Mouse (Mus musculus): ENCODE results near the gene Cnksr3. TPM values are rescaled to one million over a fixed set of nuclear protein-coding genes. Genes with fewer than 3 reads are reported as not detected.

Cnksr3 gene
- 1.4 and 2.1 TPM in 2 replicates for polyA plus RNA-seq (2015; fragmentation: Nextera tagmentation; extraction: Ambion mirVana)

DNA sequence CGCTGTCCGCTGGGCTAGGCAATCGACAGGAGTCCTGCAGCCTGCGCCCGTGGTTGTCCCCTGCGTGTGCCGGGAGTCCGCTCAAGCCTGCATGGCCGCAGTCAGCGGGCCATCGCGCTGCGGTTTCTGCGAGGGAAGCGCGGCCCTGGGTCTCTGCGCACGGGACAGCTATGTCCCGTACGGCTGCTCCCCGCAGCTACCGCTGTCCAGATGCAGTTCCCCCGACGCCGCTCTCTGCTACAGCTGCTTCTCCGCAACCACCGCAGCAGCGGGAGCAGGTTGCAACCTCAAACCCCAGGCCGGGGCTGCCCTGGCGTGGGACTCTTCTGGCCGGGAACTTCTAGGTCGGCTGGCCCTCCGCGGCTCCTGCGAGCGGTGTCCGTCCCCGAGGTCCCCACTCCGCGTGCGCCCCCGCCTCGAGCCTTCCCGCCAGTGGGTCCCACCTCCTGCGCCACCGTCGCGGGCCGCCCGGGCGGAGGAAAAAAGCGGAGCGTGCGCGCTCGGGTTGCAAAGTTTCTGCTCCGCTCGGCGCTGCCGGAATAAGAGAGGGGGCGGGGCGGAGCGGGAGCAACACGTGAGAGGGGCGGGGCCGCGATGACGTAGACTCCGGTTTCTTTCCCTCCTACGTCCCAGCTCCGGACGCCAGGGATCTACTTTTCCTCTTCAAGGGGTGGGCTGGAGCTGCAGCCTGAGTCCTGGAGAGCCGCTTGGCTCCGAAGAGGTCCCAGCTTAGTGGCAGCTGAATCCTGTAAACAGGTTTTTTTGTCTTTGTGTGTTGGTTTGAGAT lies at the start of gene Cnksr3:
TSS of gene Cnksr3 (minus strand) at position 542 of the 787 bp plus-strand sequence.
- Histone ChIP-seq H3K4me2 (ENCODE audit: low read length) (peak within 1 kb of the TSS; percentile 97), H3K4me3 (ENCODE audit: low read depth, low read length) (peak within 1 kb of the TSS; percentile 68), H3K9ac (ENCODE audit: low read depth, low read length) (peak within 1 kb of the TSS; percentile 67), H3K27ac (ENCODE audit: low read length) (peak within 1 kb of the TSS; percentile 56; the same call in 1 of the 2 replicates), H3K27me3 (ENCODE audit: control insufficient read depth, insufficient read depth, low read depth, low read length) (peaks cover 3% of the 10 kb centered on the region), H3K36me3 (ENCODE audit: control insufficient read depth, insufficient read depth, low read length) (no peaks in the 10 kb centered on the region), H3K4me1 (ENCODE audit: control insufficient read depth, insufficient read depth, low read length) (peaks cover 9% of the 10 kb centered on the region; the same call in 1 of the 2 replicates), H3K9me3 (replicated peaks; ENCODE audit: control insufficient read depth, low read length, poor library complexity, severe bottlenecking) (no peaks in the 10 kb centered on the region)
- WGBS = under 1% methylated on average over 69 of the region's 74 CpGs
- peak; percentile 93 for ATAC-seq

GRCm38 (mm10) chr10:7260166-7261108 lies 48.4 kb upstream of the Cnksr3 start:
- H3K4me1 ChIP-seq (ENCODE audit: control insufficient read depth, insufficient read depth, low read length) = peaks cover 2% of the 10 kb centered on the region; the same call in 1 of the 2 replicates
- H3K27ac ChIP-seq (ENCODE audit: low read length) = no peak overlapping the region
- WGBS = 65% methylated on average over 10 of the region's 10 CpGs
- H3K9me3 ChIP-seq (replicated peaks; ENCODE audit: control insufficient read depth, low read length, poor library complexity, severe bottlenecking) = 0 out of 2 replicates have a peak, but pooled peaks cover 2% of the 10 kb centered on the region
- no peak overlapping the region for H3K9ac ChIP-seq (ENCODE audit: low read depth, low read length)
- H3K4me3 ChIP-seq (ENCODE audit: low read depth, low read length) = no peak overlapping the region
- no peaks in the 10 kb centered on the region for H3K36me3 ChIP-seq (ENCODE audit: control insufficient read depth, insufficient read depth, low read length)
- no peak overlapping the region for H3K4me2 ChIP-seq (ENCODE audit: low read length)
- no peak for ATAC-seq
- H3K27me3 ChIP-seq (ENCODE audit: control insufficient read depth, insufficient read depth, low read depth, low read length) = no peaks in the 10 kb centered on the region

DNA sequence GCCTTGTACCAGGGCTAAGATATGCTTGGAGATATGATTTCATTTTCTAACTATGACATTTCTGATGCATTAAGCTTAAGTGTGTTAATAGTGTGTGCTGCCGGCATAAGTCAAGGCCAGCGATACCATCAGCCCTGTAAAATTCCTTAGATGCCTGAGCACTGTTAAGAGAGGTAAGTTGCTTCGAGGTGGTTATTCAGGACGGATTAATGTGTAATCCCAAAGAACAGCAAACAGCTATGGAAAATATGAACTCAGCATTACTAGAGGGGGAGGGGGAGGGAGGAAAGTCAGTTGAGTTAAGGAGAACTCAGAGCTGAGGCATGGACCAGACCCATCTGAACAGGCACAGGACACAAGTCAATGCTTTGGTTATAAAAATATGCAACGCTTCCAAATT lies 46.6 kb upstream of the Cnksr3 start:
- ATAC-seq = no peak
- Histone ChIP-seq H3K27ac (ENCODE audit: low read length) (no peak overlapping the region), H3K36me3 (ENCODE audit: control insufficient read depth, insufficient read depth, low read length) (no peaks in the 10 kb centered on the region), H3K4me3 (ENCODE audit: low read depth, low read length) (no peak overlapping the region), H3K27me3 (ENCODE audit: control insufficient read depth, insufficient read depth, low read depth, low read length) (no peaks in the 10 kb centered on the region), H3K4me1 (ENCODE audit: control insufficient read depth, insufficient read depth, low read length) (no peaks in the 10 kb centered on the region), H3K9ac (ENCODE audit: low read depth, low read length) (no peak overlapping the region), H3K9me3 (replicated peaks; ENCODE audit: control insufficient read depth, low read length, poor library complexity, severe bottlenecking) (no peaks in the 10 kb centered on the region), H3K4me2 (ENCODE audit: low read length) (no peak overlapping the region)
- 85% methylated on average over 5 of the region's 5 CpGs for WGBS

DNA sequence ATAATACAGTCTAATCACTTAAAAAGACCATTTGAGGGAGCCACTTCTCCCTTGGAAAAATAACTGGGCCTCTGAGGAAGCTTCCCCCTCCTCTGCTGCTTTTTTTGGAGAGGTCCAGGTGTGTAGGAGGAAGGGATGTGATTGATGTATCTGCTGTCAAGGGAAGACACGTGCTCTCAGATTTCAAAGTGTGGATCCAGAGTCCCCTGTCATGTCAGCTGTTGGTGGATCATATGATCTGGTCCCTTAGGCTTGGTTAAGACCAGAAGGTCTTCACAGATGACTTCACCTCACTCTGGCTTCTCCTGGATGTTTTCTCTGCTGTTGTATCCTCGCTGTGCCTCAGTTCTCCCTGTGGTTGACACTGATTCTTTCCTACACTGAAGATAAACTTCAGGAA lies 38.4 kb upstream of the Cnksr3 start:
- H3K4me1 ChIP-seq (ENCODE audit: control insufficient read depth, insufficient read depth, low read length) = no peaks in the 10 kb centered on the region
- no peaks in the 10 kb centered on the region for H3K27me3 ChIP-seq (ENCODE audit: control insufficient read depth, insufficient read depth, low read depth, low read length)
- H3K4me3 ChIP-seq (ENCODE audit: low read depth, low read length) = no peak overlapping the region
- H3K4me2 ChIP-seq (ENCODE audit: low read length) = no peak overlapping the region
- H3K27ac ChIP-seq (ENCODE audit: low read length) = no peak overlapping the region
- no peaks in the 10 kb centered on the region for H3K36me3 ChIP-seq (ENCODE audit: control insufficient read depth, insufficient read depth, low read length)
- no peak overlapping the region for H3K9ac ChIP-seq (ENCODE audit: low read depth, low read length)
- no peaks in the 10 kb centered on the region for H3K9me3 ChIP-seq (replicated peaks; ENCODE audit: control insufficient read depth, low read length, poor library complexity, severe bottlenecking)
- 86% methylated on average over 2 of the region's 2 CpGs for WGBS
- no peak for ATAC-seq

DNA sequence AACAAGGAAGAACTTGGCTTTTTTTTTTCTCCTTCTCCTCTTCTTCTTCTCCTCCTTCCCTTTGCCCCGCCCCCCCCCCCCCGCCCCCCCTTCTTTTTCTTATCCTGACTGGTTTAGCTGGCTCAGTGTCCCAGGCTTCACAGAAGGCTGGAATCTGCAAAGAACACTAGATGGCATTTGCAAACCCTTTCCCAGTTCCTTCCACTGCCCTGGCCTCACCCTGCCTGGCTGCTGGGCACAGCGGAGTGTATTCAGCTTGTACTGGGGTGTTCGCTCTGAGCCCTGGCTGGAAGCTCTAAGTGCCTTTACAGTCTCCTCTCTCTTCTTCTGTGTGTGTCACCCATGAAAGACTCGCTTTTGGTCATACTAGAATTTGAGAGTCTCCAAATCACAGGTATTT lies 22.6 kb upstream of the Cnksr3 start:
- 28% methylated on average over 3 of the region's 5 CpGs for WGBS
- Histone ChIP-seq H3K4me1 (ENCODE audit: control insufficient read depth, insufficient read depth, low read length) (no peaks in the 10 kb centered on the region), H3K9me3 (replicated peaks; ENCODE audit: control insufficient read depth, low read length, poor library complexity, severe bottlenecking) (no peaks in the 10 kb centered on the region), H3K4me2 (ENCODE audit: low read length) (no peak overlapping the region), H3K4me3 (ENCODE audit: low read depth, low read length) (no peak overlapping the region), H3K27ac (ENCODE audit: low read length) (no peak overlapping the region), H3K9ac (ENCODE audit: low read depth, low read length) (no peak overlapping the region), H3K27me3 (ENCODE audit: control insufficient read depth, insufficient read depth, low read depth, low read length) (no peaks in the 10 kb centered on the region), H3K36me3 (ENCODE audit: control insufficient read depth, insufficient read depth, low read length) (no peaks in the 10 kb centered on the region)
- no peak for ATAC-seq

DNA sequence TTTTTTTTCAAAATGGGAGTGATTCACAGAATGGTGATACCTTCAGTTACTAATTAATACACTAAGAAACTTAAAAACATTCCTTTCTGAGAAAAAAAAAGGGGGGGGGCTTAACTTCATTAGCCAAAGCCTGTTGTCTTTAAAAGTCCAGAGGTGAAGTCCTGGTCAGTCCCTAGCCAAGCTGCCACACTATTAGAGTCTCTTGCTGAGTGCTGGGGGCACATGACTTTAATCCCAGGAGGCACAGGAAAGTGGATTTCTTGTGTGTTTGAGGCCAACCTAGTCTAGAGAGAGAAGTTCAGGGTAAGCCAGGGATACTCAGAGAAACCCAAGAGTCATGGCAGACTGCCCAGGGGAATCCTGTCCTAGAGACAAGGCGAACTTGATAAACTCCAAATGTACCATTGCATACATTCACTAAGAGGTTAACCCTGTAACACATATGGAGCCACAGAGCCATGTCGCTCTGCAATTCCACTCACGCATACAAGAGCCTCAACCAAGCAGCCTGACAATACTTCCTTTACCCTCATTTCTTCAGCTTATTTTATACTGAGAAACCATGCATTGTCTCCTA lies 5.6 kb upstream of the Cnksr3 start:
- no peak overlapping the region for H3K27ac ChIP-seq (ENCODE audit: low read length)
- no peaks in the 10 kb centered on the region for H3K27me3 ChIP-seq (ENCODE audit: control insufficient read depth, insufficient read depth, low read depth, low read length)
- ATAC-seq = no peak
- 94% methylated on average over 3 of the region's 3 CpGs for WGBS
- peaks cover 4% of the 10 kb centered on the region; the same call in 1 of the 2 replicates for H3K4me1 ChIP-seq (ENCODE audit: control insufficient read depth, insufficient read depth, low read length)
- H3K4me3 ChIP-seq (ENCODE audit: low read depth, low read length) = no peak overlapping the region
- no peaks in the 10 kb centered on the region for H3K9me3 ChIP-seq (replicated peaks; ENCODE audit: control insufficient read depth, low read length, poor library complexity, severe bottlenecking)
- no peak overlapping the region for H3K9ac ChIP-seq (ENCODE audit: low read depth, low read length)
- no peak overlapping the region for H3K4me2 ChIP-seq (ENCODE audit: low read length)
- H3K36me3 ChIP-seq (ENCODE audit: control insufficient read depth, insufficient read depth, low read length) = no peaks in the 10 kb centered on the region

- Histone ChIP-seq H3K9ac (ENCODE audit: low read depth, low read length) (no peak overlapping the region), H3K4me2 (ENCODE audit: low read length) (no peak overlapping the region), H3K36me3 (ENCODE audit: control insufficient read depth, insufficient read depth, low read length) (no peaks in the 10 kb centered on the region), H3K4me1 (ENCODE audit: control insufficient read depth, insufficient read depth, low read length) (peaks cover 9% of the 10 kb centered on the region; the same call in 1 of the 2 replicates), H3K4me3 (ENCODE audit: low read depth, low read length) (no peak overlapping the region), H3K9me3 (replicated peaks; ENCODE audit: control insufficient read depth, low read length, poor library complexity, severe bottlenecking) (no peaks in the 10 kb centered on the region), H3K27me3 (ENCODE audit: control insufficient read depth, insufficient read depth, low read depth, low read length) (peaks cover 3% of the 10 kb centered on the region), H3K27ac (ENCODE audit: low read length) (no peak overlapping the region)
- ATAC-seq = no peak
- 70% methylated on average over 4 of the region's 4 CpGs for WGBS
Measured at GRCm38 (mm10) chr10:7214718-7215117, 2.7 kb upstream of the Cnksr3 start.

DNA sequence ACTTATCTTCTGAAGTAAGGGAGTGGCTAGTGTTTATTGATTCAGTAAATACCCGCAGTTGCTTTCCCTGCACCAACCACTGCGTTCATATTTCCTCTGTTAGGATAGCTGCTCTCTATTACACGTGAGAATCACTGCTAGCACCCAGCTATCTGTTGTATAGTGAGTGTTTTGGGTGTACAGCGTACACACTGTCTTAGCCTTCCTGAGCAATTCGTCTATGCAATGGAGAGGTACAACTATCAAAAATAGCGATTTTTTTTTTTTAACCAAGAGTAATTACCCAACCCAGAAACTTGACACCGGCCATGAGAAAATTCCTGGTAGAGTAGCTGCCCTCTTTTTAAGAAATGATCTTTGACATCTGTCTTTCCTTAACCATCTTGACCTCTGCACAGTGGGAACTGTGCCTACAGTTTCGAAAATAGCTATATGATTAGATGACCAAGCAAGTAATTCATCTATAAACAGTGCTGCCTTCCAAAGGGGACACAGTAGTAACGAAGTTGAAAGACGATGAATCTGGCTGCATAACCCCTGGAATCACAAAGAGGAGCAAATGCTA lies 1.1 kb upstream of the Cnksr3 start:
- no peaks in the 10 kb centered on the region for H3K9me3 ChIP-seq (replicated peaks; ENCODE audit: control insufficient read depth, low read length, poor library complexity, severe bottlenecking)
- 66% methylated on average over 10 of the region's 10 CpGs for WGBS
- peaks cover 3% of the 10 kb centered on the region for H3K27me3 ChIP-seq (ENCODE audit: control insufficient read depth, insufficient read depth, low read depth, low read length)
- H3K4me3 ChIP-seq (ENCODE audit: low read depth, low read length) = peak overlapping the region; percentile 68
- H3K4me1 ChIP-seq (ENCODE audit: control insufficient read depth, insufficient read depth, low read length) = peaks cover 9% of the 10 kb centered on the region; the same call in 1 of the 2 replicates
- no peak for ATAC-seq
- H3K9ac ChIP-seq (ENCODE audit: low read depth, low read length) = no peak overlapping the region
- H3K4me2 ChIP-seq (ENCODE audit: low read length) = peak overlapping the region; percentile 97
- no peaks in the 10 kb centered on the region for H3K36me3 ChIP-seq (ENCODE audit: control insufficient read depth, insufficient read depth, low read length)
- H3K27ac ChIP-seq (ENCODE audit: low read length) = no peak overlapping the region

All from midbrain, embryonic 16.5 days (tissue).